Mouse (Mus musculus): ENCODE results near the gene Btc.

Gene Btc

DNA sequence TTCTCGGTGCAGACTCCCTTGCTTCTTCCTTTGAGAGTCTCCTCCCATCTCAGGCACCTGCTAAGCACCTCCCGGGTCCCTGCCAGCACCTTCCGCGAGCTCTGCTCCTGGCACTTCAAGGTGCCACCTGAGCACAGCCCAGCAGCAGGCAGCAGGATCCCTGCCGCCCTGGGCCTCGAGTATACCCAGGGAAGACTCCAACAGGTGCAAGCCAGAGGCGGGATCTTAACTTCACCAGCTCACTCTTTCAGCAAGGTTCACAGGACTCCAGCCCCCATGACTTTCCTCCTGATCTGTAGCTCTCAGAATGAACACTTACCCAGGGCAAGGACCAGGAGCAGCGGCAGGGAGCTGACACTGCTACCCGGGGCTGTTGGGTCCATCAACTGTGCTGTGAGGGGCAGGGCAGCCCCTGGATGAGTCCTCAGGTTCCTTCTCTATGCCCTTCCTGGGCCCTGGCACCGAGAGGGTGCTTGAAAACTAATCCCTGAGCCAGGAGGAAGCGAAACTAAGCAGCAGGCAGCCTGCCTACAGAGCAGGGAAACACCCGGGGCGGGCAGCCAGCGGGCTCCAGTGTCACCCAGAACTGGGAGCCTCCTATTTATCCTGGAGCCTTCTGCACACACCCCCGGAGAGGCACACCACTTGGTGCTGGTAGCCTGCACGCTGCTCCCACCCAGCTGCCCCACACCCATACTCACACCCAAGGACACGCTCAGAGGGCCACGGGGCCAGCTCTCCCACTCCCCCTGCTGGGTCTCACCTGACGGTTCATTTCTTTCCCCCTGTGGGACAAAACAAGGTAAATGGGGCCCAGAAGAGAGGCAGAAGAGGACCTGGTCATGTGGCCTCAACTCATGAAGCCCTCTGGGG is at the start of gene Btc:
Gene Btc, minus strand, starts transcription at position 656 of the 873 bp plus-strand sequence.
- DNase-seq (ENCODE audit: low spot score in 2 of 2), result peak; percentile 47 to 76

DNA sequence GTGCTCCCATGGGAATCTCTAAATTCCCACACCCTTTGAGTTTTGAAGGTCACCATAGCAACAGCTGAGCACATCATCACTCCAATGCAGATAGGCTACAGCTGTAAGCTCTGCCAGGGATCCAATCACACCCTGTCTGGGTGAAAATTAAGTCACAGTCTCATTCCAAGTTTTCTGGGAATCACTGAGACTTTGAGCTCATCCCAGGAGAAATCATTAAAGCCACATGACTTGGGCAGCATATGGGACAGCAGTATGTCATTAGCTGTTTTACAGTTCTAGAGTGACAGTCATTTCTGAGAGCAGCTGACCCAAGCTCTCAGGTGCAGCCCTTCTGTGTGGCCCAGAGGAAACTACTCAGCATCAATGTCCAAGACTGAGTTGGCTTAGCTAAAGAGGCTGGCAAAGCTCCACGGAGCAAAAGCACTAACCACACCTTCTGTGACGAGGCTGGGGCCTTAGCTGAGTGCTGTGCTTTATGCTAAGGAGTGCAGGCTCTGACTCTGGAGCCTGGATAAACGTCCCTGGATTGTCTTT is 42.3 kb upstream of the Btc start:
- DNase-seq (ENCODE audit: low spot score in 2 of 2), result no peak

- DNase-seq (ENCODE audit: low spot score in 2 of 2), result no peak
Observed at GRCm38 (mm10) chr5:91436563-91436962, 33.8 kb upstream of the Btc start.

DNA sequence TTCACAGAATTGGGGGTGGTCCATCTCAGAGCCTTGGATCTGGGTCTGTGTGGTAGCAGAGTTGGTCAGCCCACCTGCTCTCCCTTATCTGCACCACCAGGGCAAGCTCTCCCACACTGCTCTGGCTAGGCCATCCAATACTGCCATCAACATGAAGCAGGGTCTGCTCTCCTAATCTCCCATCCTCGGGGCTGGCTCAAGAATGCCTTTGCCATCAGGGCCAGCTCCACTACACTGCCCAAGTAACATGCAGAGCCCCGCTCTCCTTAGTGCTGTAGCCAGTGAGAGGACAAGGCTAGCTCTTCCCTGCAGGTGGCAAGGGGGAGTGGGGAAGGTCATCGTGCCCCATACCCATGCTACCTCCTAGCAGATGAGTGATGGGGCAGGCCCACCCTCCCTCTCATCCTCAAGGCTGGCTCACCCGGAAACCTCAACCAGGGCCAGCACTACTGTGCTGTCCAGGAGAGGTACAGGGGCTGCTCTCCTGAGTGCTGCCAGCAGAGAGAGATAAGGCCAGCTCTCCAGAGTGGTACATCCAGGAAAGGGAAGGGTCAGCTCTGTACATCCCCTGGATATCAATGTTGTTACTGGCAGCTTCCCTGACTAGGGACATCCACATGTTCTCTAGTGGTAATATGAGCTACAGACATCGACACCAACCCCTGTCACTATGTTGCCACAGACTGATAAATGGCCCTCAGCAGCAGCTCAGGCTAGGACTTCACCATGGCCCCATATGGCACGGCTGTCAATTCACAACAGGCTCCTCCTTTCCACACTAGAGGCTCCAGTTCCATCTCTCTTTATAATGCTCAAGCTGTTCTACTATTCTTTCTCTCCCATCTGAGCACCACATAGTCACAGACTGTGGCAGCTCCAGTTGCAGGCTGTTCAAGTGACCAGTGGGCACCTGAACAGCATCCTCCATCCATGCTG is 32.2 kb upstream of the Btc start:
- no peak for DNase-seq (ENCODE audit: low spot score in 2 of 2)

GRCm38 (mm10) chr5:91428547-91428946 is 25.8 kb upstream of the Btc start:
- no peak for DNase-seq (ENCODE audit: low spot score in 2 of 2)

DNA sequence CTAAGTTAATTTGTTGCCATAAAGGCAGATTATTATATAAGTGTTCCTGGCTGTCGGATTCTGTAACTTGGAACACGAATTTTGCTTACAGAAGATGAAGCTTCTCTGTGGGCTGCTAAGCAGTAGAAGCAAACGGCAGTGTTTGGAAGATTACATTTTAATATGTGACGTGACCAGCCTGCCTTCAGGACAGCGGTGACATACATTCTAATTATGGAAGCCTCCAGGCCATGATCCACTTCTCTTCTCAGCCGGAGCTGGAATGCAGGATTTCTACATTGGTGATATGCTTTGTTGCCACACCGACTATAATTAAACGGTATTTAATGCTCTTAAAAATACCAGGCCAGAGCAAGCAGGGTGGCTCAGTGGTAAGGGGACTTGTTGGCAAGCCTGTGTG is 11.0 kb upstream of the Btc start:
- no peak for DNase-seq (ENCODE audit: low spot score in 2 of 2)

- DNase-seq (ENCODE audit: low spot score in 2 of 2), result no peak
Observed at GRCm38 (mm10) chr5:91404263-91404662, 1.5 kb upstream of the Btc start.

DNA sequence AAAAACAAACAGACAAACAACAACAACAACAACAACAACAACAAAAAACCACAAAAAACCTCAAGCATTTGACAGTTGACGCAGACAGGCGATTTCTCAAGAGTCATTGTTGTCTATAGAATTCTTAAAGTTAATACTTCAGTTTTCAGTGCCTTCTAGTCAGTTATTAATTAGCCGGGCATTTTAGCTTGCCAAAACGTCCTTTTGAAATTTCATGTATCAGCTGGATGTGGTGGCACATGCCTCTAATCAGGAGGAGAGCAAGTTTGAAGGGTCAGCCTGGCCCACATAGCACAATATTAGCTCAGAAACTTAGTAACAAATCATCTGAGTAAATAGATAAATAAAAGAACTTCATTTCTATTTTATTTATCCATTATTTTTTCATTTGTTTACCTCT is 487 bp upstream of the Btc start:
- no peak for DNase-seq (ENCODE audit: low spot score in 2 of 2)

DNA sequence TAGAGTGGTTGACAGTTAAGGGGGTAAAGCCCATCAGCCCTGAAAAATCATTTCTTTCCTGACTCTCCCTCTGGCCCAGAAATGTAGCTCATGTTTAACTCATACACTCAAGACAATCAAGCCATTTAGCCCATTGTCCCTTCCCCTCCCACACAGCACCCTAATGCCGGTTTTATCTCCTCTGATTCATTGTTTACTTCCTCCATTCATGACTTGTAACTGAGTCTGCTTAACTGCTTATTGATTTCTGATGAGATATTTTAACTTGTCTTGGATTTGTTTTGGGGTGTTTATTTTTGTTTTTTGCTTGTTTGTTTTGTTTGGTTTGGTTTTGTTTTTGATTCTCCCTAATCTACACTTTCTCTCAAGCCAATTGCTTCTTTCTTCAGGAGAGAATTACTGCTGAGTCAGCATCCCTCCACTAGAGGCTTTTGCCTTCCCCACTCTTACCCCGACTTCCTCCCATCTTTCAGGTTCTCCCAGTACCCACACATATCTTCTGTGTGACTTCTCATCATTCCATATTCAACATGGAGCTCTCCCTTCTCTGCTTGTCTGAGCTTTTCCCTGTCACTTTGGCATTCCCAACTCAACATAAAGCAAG is 2.2 kb downstream of the Btc start:
- DNase-seq (ENCODE audit: low spot score in 2 of 2), result no peak

GRCm38 (mm10) chr5:91375467-91375866 is 27.3 kb downstream of the Btc start:
- no peak for DNase-seq (ENCODE audit: low spot score in 2 of 2)

DNA sequence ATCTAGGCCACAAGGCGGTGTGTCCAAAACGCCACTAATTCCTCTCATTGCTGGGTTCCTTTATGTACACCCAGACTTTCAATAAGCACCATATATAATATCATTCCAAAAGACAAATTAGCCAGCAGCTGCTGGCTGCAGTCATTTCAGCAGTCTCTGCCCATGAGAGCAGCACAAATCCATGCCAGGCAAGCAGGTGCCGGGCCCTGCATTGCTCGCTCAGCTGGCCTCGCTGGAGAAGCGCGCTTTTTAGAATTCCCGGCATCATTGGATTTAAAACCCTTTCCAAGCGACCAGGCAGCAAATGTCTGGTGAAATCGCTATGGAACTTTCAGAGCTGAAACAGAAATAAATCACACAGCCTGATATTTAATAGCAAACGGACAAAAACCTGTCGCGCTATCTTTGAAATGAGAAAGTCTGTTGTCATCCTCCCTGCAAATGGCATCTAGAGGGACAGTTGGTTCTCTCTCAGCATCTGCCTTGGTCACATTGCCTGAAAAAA is 34.7 kb downstream of the Btc start:
- DNase-seq (ENCODE audit: low spot score in 2 of 2), result no peak

GRCm38 (mm10) chr5:91366925-91367324 is 35.9 kb downstream of the Btc start:
- no peak for DNase-seq (ENCODE audit: low spot score in 2 of 2)

GRCm38 (mm10) chr5:91363274-91363991 is 39.4 kb downstream of the Btc start:
- no peak for DNase-seq (ENCODE audit: low spot score in 2 of 2)

GRCm38 (mm10) chr5:91352645-91353044 is 50.1 kb downstream of the Btc start:
- no peak for DNase-seq (ENCODE audit: low spot score in 2 of 2)

- DNase-seq (ENCODE audit: low spot score in 2 of 2), result no peak
Observed at GRCm38 (mm10) chr5:91345681-91346080, 57.1 kb downstream of the Btc start.

- DNase-seq (ENCODE audit: low spot score in 2 of 2), result no peak
Observed at GRCm38 (mm10) chr5:91345064-91345463, 57.7 kb downstream of the Btc start.

GRCm38 (mm10) chr5:91341981-91342760 is 60.6 kb downstream of the Btc start:
- DNase-seq (ENCODE audit: low spot score in 2 of 2), result no peak

GRCm38 (mm10) chr5:91334227-91334626 is 68.6 kb downstream of the Btc start:
- no peak for DNase-seq (ENCODE audit: low spot score in 2 of 2)

- no peak for DNase-seq (ENCODE audit: low spot score in 2 of 2)
Observed at GRCm38 (mm10) chr5:91332079-91332865, 70.5 kb downstream of the Btc start.

Measured in urinary bladder, adult 18-20 months (tissue).